Mouse (Mus musculus): ENCODE data around the gene Mef2a.

DNA sequence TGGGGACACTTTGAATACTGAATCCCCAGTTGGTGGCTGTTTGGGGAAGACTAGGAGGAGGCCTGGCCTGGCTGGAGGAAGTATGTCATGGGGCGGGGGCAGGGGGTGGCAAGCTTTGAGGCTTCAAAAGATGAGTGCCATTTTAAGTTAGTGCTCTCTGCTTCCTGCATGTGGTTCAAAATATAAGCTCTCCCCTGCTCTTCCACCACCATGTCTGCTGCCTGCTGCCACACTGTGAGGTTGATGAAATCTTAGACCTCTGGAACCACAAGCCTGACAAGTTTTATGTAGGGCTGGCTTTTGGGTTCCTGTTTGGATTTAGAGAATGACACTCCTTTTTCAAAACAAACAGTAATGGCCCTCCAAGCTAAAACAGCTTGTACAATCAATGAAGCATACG is 34.4 kb upstream of the Mef2a start:
- no peak for TF ChIP-seq CTCF (IDR thresholded peaks at IDR 0.05; ENCODE audit: extremely low read depth, insufficient read depth, insufficient read length, insufficient replicate concordance)
- TF ChIP-seq POLR2A (IDR thresholded peaks at IDR 0.05; ENCODE audit: low read depth, low read length) = no peak

Measured in spleen, adult 2 months (tissue).